Mouse (Mus musculus) left cerebral cortex, postnatal 4 days (tissue): ENCODE measurements around the gene Il20ra. TPM values are rescaled to one million over a fixed set of nuclear protein-coding genes. Genes with fewer than 3 reads are reported as not detected.
A peak's percentile ranks its signal among the peaks of the same experiment; 100 is the strongest.
"Not testable (repeated sequence)": the region's sequence is repeated elsewhere in the genome, so short reads cannot be mapped to it uniquely, and the experiment has no call there.

Experiments used
- DNase-seq: peaks from one replicate; pipeline ENCODE4 v3.0.0-alpha.2; 2022
- intact Hi-C: fragments of 180-260 bp; cut with DNase I; formaldehyde crosslinking; loops from one replicate; pipeline ENCODE4 v1.15.1; 2025
- total RNA-seq, 2 experiments: library from RNA; stranded (reverse); gene quantifications; 2 replicates each; pipeline ENCODE4 v1.2.3; 2021

Gene Il20ra
- not detected for total RNA-seq

- intact Hi-C loops: loop anchor here (10.0 kb wide), 1 partner anchor 182 kb away; no protein-coding TSS in a partner anchor
These were observed at the start of gene Il20ra for GRCm38 (mm10) chr10:19712421-19712836. TSS of gene Il20ra (plus strand) at chr10:19712570.

GRCm38 (mm10) chr10:19668973-19669372, 43.4 kb upstream of the Il20ra start:
- intact Hi-C loops: no loop called here
- no peak for DNase-seq

More at GRCm38 (mm10) chr10:19712421-19712836, at the start of gene Il20ra:
- DNase-seq: peak; percentile 67

- no peak for DNase-seq
- intact Hi-C loops: no loop called here
These were observed 40.4 kb upstream of the Il20ra start for GRCm38 (mm10) chr10:19672015-19672414.

- intact Hi-C loops: no loop called here
- DNase-seq: no peak
These were observed 39.2 kb upstream of the Il20ra start for GRCm38 (mm10) chr10:19673146-19673545.

GRCm38 (mm10) chr10:19687686-19688085, 24.7 kb upstream of the Il20ra start:
- intact Hi-C loops: no loop called here

GRCm38 (mm10) chr10:19691287-19691686, 21.1 kb upstream of the Il20ra start:
- intact Hi-C loops: loop anchor here (5.0 kb wide), 1 partner anchor 449 kb away; no protein-coding TSS in a partner anchor
- DNase-seq: no peak

More at GRCm38 (mm10) chr10:19687686-19688085, 24.7 kb upstream of the Il20ra start:
- no peak for DNase-seq

GRCm38 (mm10) chr10:19691771-19692170, 20.6 kb upstream of the Il20ra start:
- intact Hi-C loops: loop anchor here (5.0 kb wide), 1 partner anchor 449 kb away; no protein-coding TSS in a partner anchor
- no peak for DNase-seq

GRCm38 (mm10) chr10:19692332-19692731, 20.0 kb upstream of the Il20ra start:
- intact Hi-C loops: loop anchor here (5.0 kb wide), 1 partner anchor 450 kb away; no protein-coding TSS in a partner anchor
- DNase-seq: no peak

GRCm38 (mm10) chr10:19692988-19693387, 19.4 kb upstream of the Il20ra start:
- intact Hi-C loops: loop anchor here (5.0 kb wide), 1 partner anchor 451 kb away; no protein-coding TSS in a partner anchor
- peak; percentile 38 for DNase-seq

- intact Hi-C loops: loop anchor here (5.0 kb wide), 1 partner anchor 451 kb away; no protein-coding TSS in a partner anchor
- DNase-seq: no peak
These were observed 18.7 kb upstream of the Il20ra start for GRCm38 (mm10) chr10:19693629-19694028.

- no peak for DNase-seq
- intact Hi-C loops: no loop called here
These were observed 13.0 kb upstream of the Il20ra start for GRCm38 (mm10) chr10:19699331-19699730.

- DNase-seq: no peak
- intact Hi-C loops: no loop called here
These were observed 7.9 kb upstream of the Il20ra start for GRCm38 (mm10) chr10:19704445-19704844.

- no peak for DNase-seq
- intact Hi-C loops: no loop called here
These were observed 4.6 kb upstream of the Il20ra start for GRCm38 (mm10) chr10:19707768-19708167.

GRCm38 (mm10) chr10:19708277-19709070, 3.9 kb upstream of the Il20ra start:
- intact Hi-C loops: no loop called here
- peak; percentile 68 for DNase-seq

GRCm38 (mm10) chr10:19711020-19711419, 1.4 kb upstream of the Il20ra start:
- intact Hi-C loops: loop anchor here (10.0 kb wide), 1 partner anchor 184 kb away; no protein-coding TSS in a partner anchor
- DNase-seq: no peak

GRCm38 (mm10) chr10:19711551-19712171, 709 bp upstream of the Il20ra start:
- intact Hi-C loops: loop anchor here (10.0 kb wide), 1 partner anchor 183 kb away; no protein-coding TSS in a partner anchor
- DNase-seq: peak; percentile 29

GRCm38 (mm10) chr10:19718627-19719026, 6.3 kb downstream of the Il20ra start:
- intact Hi-C loops: loop anchor here (10.0 kb wide), 1 partner anchor 176 kb away; no protein-coding TSS in a partner anchor
- no peak for DNase-seq

- DNase-seq: no peak
- intact Hi-C loops: no loop called here
These were observed 9.9 kb downstream of the Il20ra start for GRCm38 (mm10) chr10:19722320-19722719.

GRCm38 (mm10) chr10:19724158-19724832, 11.9 kb downstream of the Il20ra start:
- intact Hi-C loops: no loop called here
- DNase-seq: no peak

GRCm38 (mm10) chr10:19738442-19738841, 26.1 kb downstream of the Il20ra start:
- DNase-seq, intact Hi-C loops: not testable (repeated sequence)

GRCm38 (mm10) chr10:19745662-19746061, 33.3 kb downstream of the Il20ra start:
- DNase-seq: no peak
- intact Hi-C loops: no loop called here
